Mouse (Mus musculus) forebrain, embryonic 16.5 days (tissue): ENCODE results near the gene Gm11627. TPM values are rescaled to one million over a fixed set of nuclear protein-coding genes. Genes with fewer than 3 reads are reported as not detected.
"Not testable (repeated sequence)": the region's sequence is repeated elsewhere in the genome, so short reads cannot be mapped to it uniquely, and the experiment has no call there.

Source experiments
- ATAC-seq: fragments of 200-750 bp; cut with Nextera tagmentation; 2 replicates; pipeline ENCODE4 v1.8.0; 2017; ENCODE audit warnings: mild to moderate bottlenecking, moderate library complexity
- H3K27ac ChIP-seq: fragments of 300-500 bp; sonication (generic); 2 replicates; pipeline ENCODE4 v1.5.1; 2014; ENCODE audit warnings: low read length, control low read depth
- H3K27me3 ChIP-seq: fragments of 300-500 bp; sonication (generic); replicated peaks from 2 replicates; pipeline ENCODE4 v1.6.1; 2014; ENCODE audit warnings: low read length; ENCODE audit not compliant: control insufficient read depth, insufficient read depth
- H3K36me3 ChIP-seq: fragments of 300-500 bp; sonication (generic); 2 replicates; pipeline ENCODE4 v1.6.1; 2014; ENCODE audit not compliant: control insufficient read depth, insufficient read depth
- H3K4me1 ChIP-seq: fragments of 300-500 bp; sonication (generic); replicated peaks from 2 replicates; pipeline ENCODE4 v1.6.1; 2014; ENCODE audit warnings: low read length; ENCODE audit not compliant: control insufficient read depth, insufficient read depth
- H3K4me2 ChIP-seq: fragments of 300-500 bp; sonication (generic); 2 replicates; pipeline ENCODE4 v1.6.1; 2014; ENCODE audit warnings: mild to moderate bottlenecking, low read length, control low read depth
- H3K4me3 ChIP-seq: fragments of 300-500 bp; sonication (generic); replicated peaks from 2 replicates; pipeline ENCODE4 v1.5.1; 2014; ENCODE audit warnings: mild to moderate bottlenecking, low read length, control low read depth
- H3K9ac ChIP-seq: fragments of 300-500 bp; sonication (generic); replicated peaks from 2 replicates; pipeline ENCODE4 v1.6.1; 2014; ENCODE audit warnings: low read depth, low read length, control low read depth
- H3K9me3 ChIP-seq: fragments of 300-500 bp; sonication (generic); 2 replicates; pipeline ENCODE4 v1.6.1; 2016; ENCODE audit warnings: low read length; ENCODE audit not compliant: control insufficient read depth
- WGBS: fragments of 180-500 bp; shearing (Covaris S2); extraction: QIAGEN DNeasy Blood & Tissue Kit; methylation state at CpG from one replicate; pipeline ENCODE4 v1.1.7; 2014; 5-methylcytosine and 5-hydroxymethylcytosine counted together
- polyA plus RNA-seq: library from polyadenylated mRNA; unstranded; fragments of >200 nt; fragmentation: Nextera tagmentation; extraction: Ambion mirVana; gene quantifications from 2 replicates; pipeline ENCODE4 v1.2.1, GENCODE M21; 2015

The Gm11627 gene
- polyA plus RNA-seq, 1 experiment from 2014 or later, result 6.4 TPM

- Histone ChIP-seq H3K27ac (no peak overlapping the region), H3K9me3 (no peaks in the 10 kb centered on the region), H3K4me2 (no peak overlapping the region), H3K27me3 (no peaks in the 10 kb centered on the region), H3K4me1 (no peaks in the 10 kb centered on the region), H3K36me3 (no peaks in the 10 kb centered on the region), H3K4me3 (no peak overlapping the region), H3K9ac (no peak overlapping the region)
- 95% methylated on average over 15 of the region's 15 CpGs for WGBS
- ATAC-seq, result no peak
Observed at GRCm38 (mm10) chr11:102567723-102568122, 11.5 kb downstream of the Gm11627 start.

GRCm38 (mm10) chr11:102567157-102567556, 12.1 kb downstream of the Gm11627 start:
- H3K9ac ChIP-seq, result no peak overlapping the region
- no peaks in the 10 kb centered on the region for H3K36me3 ChIP-seq
- no peaks in the 10 kb centered on the region for H3K27me3 ChIP-seq
- no peaks in the 10 kb centered on the region for H3K4me1 ChIP-seq
- no peak overlapping the region for H3K4me2 ChIP-seq
- no peak overlapping the region for H3K27ac ChIP-seq
- no peak overlapping the region for H3K4me3 ChIP-seq
- H3K9me3 ChIP-seq, result no peaks in the 10 kb centered on the region
- 90% methylated on average over 6 of the region's 6 CpGs for WGBS
- ATAC-seq, result no peak

GRCm38 (mm10) chr11:102566290-102566689, 13.0 kb downstream of the Gm11627 start:
- Histone ChIP-seq H3K4me3 (no peak overlapping the region), H3K9ac (no peak overlapping the region), H3K9me3 (no peaks in the 10 kb centered on the region), H3K36me3 (no peaks in the 10 kb centered on the region), H3K4me2 (no peak overlapping the region), H3K4me1 (no peaks in the 10 kb centered on the region), H3K27me3 (no peaks in the 10 kb centered on the region), H3K27ac (no peak overlapping the region)
- 96% methylated on average over 1 of the region's 1 CpGs for WGBS
- ATAC-seq, result no peak

GRCm38 (mm10) chr11:102565741-102566140, 13.5 kb downstream of the Gm11627 start:
- H3K36me3 ChIP-seq, result no peaks in the 10 kb centered on the region
- H3K27me3 ChIP-seq, result no peaks in the 10 kb centered on the region
- H3K4me1 ChIP-seq, result no peaks in the 10 kb centered on the region
- no peak overlapping the region for H3K27ac ChIP-seq
- no peak for ATAC-seq
- H3K4me3 ChIP-seq, result no peak overlapping the region
- H3K9ac ChIP-seq, result no peak overlapping the region
- no peaks in the 10 kb centered on the region for H3K9me3 ChIP-seq
- no peak overlapping the region for H3K4me2 ChIP-seq

GRCm38 (mm10) chr11:102564952-102565671, 14.1 kb downstream of the Gm11627 start:
- not testable (repeated sequence) for H3K4me2 ChIP-seq, H3K4me3 ChIP-seq, H3K4me1 ChIP-seq, H3K9me3 ChIP-seq, ATAC-seq, H3K36me3 ChIP-seq, H3K9ac ChIP-seq, H3K27me3 ChIP-seq, H3K27ac ChIP-seq
- 85% methylated on average over 14 of the region's 14 CpGs for WGBS

GRCm38 (mm10) chr11:102558704-102559103, 20.6 kb downstream of the Gm11627 start:
- 90% methylated on average over 4 of the region's 5 CpGs for WGBS
- Histone ChIP-seq H3K36me3 (no peaks in the 10 kb centered on the region), H3K4me1 (peaks cover 14% of the 10 kb centered on the region), H3K4me2 (no peak overlapping the region), H3K27me3 (no peaks in the 10 kb centered on the region), H3K4me3 (no peak overlapping the region), H3K27ac (no peak overlapping the region), H3K9me3 (no peaks in the 10 kb centered on the region), H3K9ac (no peak overlapping the region)
- ATAC-seq, result no peak

- H3K4me2 ChIP-seq, result no peak overlapping the region
- no peak overlapping the region for H3K4me3 ChIP-seq
- no peaks in the 10 kb centered on the region for H3K36me3 ChIP-seq
- H3K9ac ChIP-seq, result no peak overlapping the region
- ATAC-seq, result no peak
- no peaks in the 10 kb centered on the region for H3K9me3 ChIP-seq
- WGBS, result 100% methylated on average over 1 of the region's 1 CpGs
- H3K4me1 ChIP-seq, result peaks cover 19% of the 10 kb centered on the region
- H3K27me3 ChIP-seq, result no peaks in the 10 kb centered on the region
- H3K27ac ChIP-seq, result no peak overlapping the region
Observed at GRCm38 (mm10) chr11:102557386-102557785, 21.9 kb downstream of the Gm11627 start.

GRCm38 (mm10) chr11:102556716-102557074, 22.6 kb downstream of the Gm11627 start:
- Histone ChIP-seq H3K9ac (no peak overlapping the region), H3K4me2 (peak overlapping the region; percentile 49), H3K36me3 (no peaks in the 10 kb centered on the region), H3K27me3 (no peaks in the 10 kb centered on the region), H3K27ac (no peak overlapping the region), H3K4me1 (peaks cover 23% of the 10 kb centered on the region), H3K9me3 (no peaks in the 10 kb centered on the region), H3K4me3 (no peak overlapping the region; the same call in 1 of the 2 replicates)
- no peak for ATAC-seq
- 22% methylated on average over 3 of the region's 3 CpGs for WGBS

GRCm38 (mm10) chr11:102556031-102556715, 23.1 kb downstream of the Gm11627 start, which contains the start of gene Gpatch8:
Gpatch8 (minus strand) TSS chr11:102556392.
- H3K36me3 ChIP-seq, result no peaks in the 10 kb centered on the region
- peak within 1 kb of the TSS; percentile 95 for H3K9ac ChIP-seq
- H3K9me3 ChIP-seq, result no peaks in the 10 kb centered on the region
- H3K27ac ChIP-seq, result peak within 1 kb of the TSS; percentile 96
- H3K4me2 ChIP-seq, result peak within 1 kb of the TSS; percentile 92
- WGBS, result under 1% methylated on average over 46 of the region's 55 CpGs
- ATAC-seq, result peak; percentile 96
- peaks cover 24% of the 10 kb centered on the region for H3K4me1 ChIP-seq
- no peaks in the 10 kb centered on the region for H3K27me3 ChIP-seq
- H3K4me3 ChIP-seq, result peak within 1 kb of the TSS; percentile 62
